Comparison of ENCODE assay signal across 24 mouse cellular contexts in genomic region chr6:88968842-88969241, GRCm38 (mm10).
DNase-seq lines count a peak whose midpoint lies in the region; ATAC-seq and TF ChIP-seq lines count a peak whose summit lies in the region.
"Had no signal": no experiment of that assay in that cellular context is flagged by ENCODE, and none has a peak within 500 bp of the region (broad histone marks: within the 10 kb centered on the region; RNA-seq: fewer than 3 reads in every experiment).

No protein-coding gene starts in this region.

- peaks cover 13% of the 10 kb centered on the region; the same call in 1 of the 2 replicates for H3K27me3 ChIP-seq in hindbrain, embryonic 10.5 days (ENCODE audit: insufficient read depth, poor library complexity, severe bottlenecking)
- no peaks in the 10 kb centered on the region for H3K27me3 ChIP-seq in hindbrain, postnatal 0 days (ENCODE audit: insufficient read depth, low read length)
- H3K27me3 ChIP-seq in limb, embryonic 13.5 days = no peaks in the 10 kb centered on the region
- no peaks in the 10 kb centered on the region for H3K27me3 ChIP-seq in limb, embryonic 10.5 days (ENCODE audit: low read depth, poor library complexity, severe bottlenecking)
- no peaks in the 10 kb centered on the region for H3K27me3 ChIP-seq in hindbrain, embryonic 16.5 days (replicated peaks; ENCODE audit: control insufficient read depth, insufficient read depth, low read length)
- H3K27me3 ChIP-seq: hindbrain, embryonic 15.5 days; limb, embryonic 12.5 days; lung, embryonic 15.5 days; neural tube, embryonic 15.5 days; stomach, embryonic 15.5 days had no signal

- no peak for DNase-seq in hindbrain, embryonic 10.5 days (ENCODE audit: low spot score)
- no peak for DNase-seq in hindbrain, postnatal 0 days (ENCODE audit: low spot score)
- DNase-seq in limb, embryonic 10.5 days (ENCODE audit: low spot score) = no peak
- peak; percentile 49 for DNase-seq in right cerebral cortex, postnatal 14 days
- no peak for DNase-seq in spleen, postnatal 14 days (ENCODE audit: low spot score in 2 of 2)
- DNase-seq: adrenal gland, postnatal 25 days; B cell, adult 2 months; cerebellum, adult 2 months; cerebellum, postnatal 36 days; gastrocnemius, adult 2 months; liver, embryonic 13.5 days; lung, postnatal 4 days; spleen, adult 18-20 months; thymus, adult 2 months had no signal

- TF ChIP-seq CTCF in hindbrain, postnatal 0 days (IDR thresholded peaks at IDR 0.05; ENCODE audit: low read depth) = no peak

- H3K36me3 ChIP-seq in hindbrain, embryonic 10.5 days = no peaks in the 10 kb centered on the region
- H3K36me3 ChIP-seq in hindbrain, postnatal 0 days (ENCODE audit: insufficient read depth, low read length) = no peaks in the 10 kb centered on the region
- no peaks in the 10 kb centered on the region for H3K36me3 ChIP-seq in limb, embryonic 13.5 days
- H3K36me3 ChIP-seq in limb, embryonic 10.5 days = no peaks in the 10 kb centered on the region
- no peaks in the 10 kb centered on the region for H3K36me3 ChIP-seq in hindbrain, embryonic 16.5 days (ENCODE audit: control insufficient read depth, insufficient read depth, low read length)
- H3K36me3 ChIP-seq: heart, embryonic 10.5 days; hindbrain, embryonic 15.5 days; limb, embryonic 12.5 days; liver, embryonic 13.5 days; lung, embryonic 15.5 days; neural tube, embryonic 15.5 days; stomach, embryonic 15.5 days had no signal

- H3K9me3 ChIP-seq in hindbrain, embryonic 10.5 days = no peaks in the 10 kb centered on the region
- no peaks in the 10 kb centered on the region for H3K9me3 ChIP-seq in hindbrain, postnatal 0 days (ENCODE audit: low read length)
- H3K9me3 ChIP-seq in limb, embryonic 13.5 days = no peaks in the 10 kb centered on the region
- no peaks in the 10 kb centered on the region for H3K9me3 ChIP-seq in limb, embryonic 10.5 days (replicated peaks)
- no peaks in the 10 kb centered on the region for H3K9me3 ChIP-seq in hindbrain, embryonic 16.5 days (ENCODE audit: control insufficient read depth, low read length)
- H3K9me3 ChIP-seq: heart, embryonic 10.5 days; hindbrain, embryonic 15.5 days; limb, embryonic 12.5 days; liver, embryonic 13.5 days; lung, embryonic 15.5 days; neural tube, embryonic 15.5 days; stomach, embryonic 15.5 days had no signal

- peaks cover 87% of the 10 kb centered on the region for H3K4me1 ChIP-seq in hindbrain, embryonic 10.5 days (replicated peaks)
- H3K4me1 ChIP-seq in hindbrain, postnatal 0 days (ENCODE audit: insufficient read depth, low read length) = peaks cover 15% of the 10 kb centered on the region; the same call in 1 of the 2 replicates
- no peaks in the 10 kb centered on the region for H3K4me1 ChIP-seq in limb, embryonic 13.5 days
- H3K4me1 ChIP-seq in limb, embryonic 10.5 days = peaks cover 6% of the 10 kb centered on the region; the same call in 1 of the 2 replicates
- peaks cover 20% of the 10 kb centered on the region for H3K4me1 ChIP-seq in hindbrain, embryonic 16.5 days (ENCODE audit: control insufficient read depth, insufficient read depth, low read depth, low read length)
- H3K4me1 ChIP-seq: limb, embryonic 12.5 days; liver, embryonic 13.5 days; lung, embryonic 15.5 days; stomach, embryonic 15.5 days had no signal

- H3K4me2 ChIP-seq in hindbrain, postnatal 0 days (ENCODE audit: low read depth, low read length) = no peak overlapping the region
- no peak overlapping the region for H3K4me2 ChIP-seq in limb, embryonic 13.5 days (replicated peaks)
- H3K4me2 ChIP-seq in hindbrain, embryonic 16.5 days (ENCODE audit: low read length) = no peak overlapping the region
- H3K4me2 ChIP-seq: hindbrain, embryonic 15.5 days; limb, embryonic 12.5 days; liver, embryonic 13.5 days; lung, embryonic 15.5 days; neural tube, embryonic 15.5 days; stomach, embryonic 15.5 days had no signal

- no peak for ATAC-seq in hindbrain, postnatal 0 days
- ATAC-seq in limb, embryonic 13.5 days (ENCODE audit: low FRiP score, low read depth) = 0 out of 2 replicates have a peak, but pooled peaks have one; percentile 16
- ATAC-seq in hindbrain, embryonic 16.5 days = 0 out of 2 replicates have a peak, but pooled peaks have one; percentile 13
- ATAC-seq: forebrain, embryonic 14.5 days; intestine, postnatal 0 days had no signal

- H3K9ac ChIP-seq in hindbrain, postnatal 0 days (replicated peaks; ENCODE audit: low read length) = no peak overlapping the region
- H3K9ac ChIP-seq in limb, embryonic 13.5 days = no peak overlapping the region
- H3K9ac ChIP-seq in hindbrain, embryonic 16.5 days (ENCODE audit: low read depth, low read length) = no peak overlapping the region
- H3K9ac ChIP-seq: hindbrain, embryonic 15.5 days; limb, embryonic 12.5 days; liver, embryonic 13.5 days; lung, embryonic 15.5 days; neural tube, embryonic 15.5 days; stomach, embryonic 15.5 days had no signal

- 47% methylated on average over 4 of the region's 4 CpGs for WGBS in hindbrain, embryonic 10.5 days
- 21% methylated on average over 4 of the region's 4 CpGs for WGBS in hindbrain, postnatal 0 days
- WGBS in limb, embryonic 13.5 days = 45% methylated on average over 4 of the region's 4 CpGs
- WGBS in limb, embryonic 10.5 days = 41% methylated on average over 4 of the region's 4 CpGs
- WGBS in hindbrain, embryonic 16.5 days = 28% methylated on average over 4 of the region's 4 CpGs

- peak overlapping the region; percentile 77 for H3K27ac ChIP-seq in hindbrain, embryonic 10.5 days
- no peak overlapping the region for H3K27ac ChIP-seq in hindbrain, postnatal 0 days
- no peak overlapping the region for H3K27ac ChIP-seq in limb, embryonic 13.5 days
- H3K27ac ChIP-seq in limb, embryonic 10.5 days = no peak overlapping the region
- H3K27ac ChIP-seq in hindbrain, embryonic 16.5 days (ENCODE audit: low read depth, low read length) = no peak overlapping the region
- H3K27ac ChIP-seq: gastrocnemius, adult 2 months; heart, embryonic 10.5 days; hindbrain, embryonic 15.5 days; limb, embryonic 12.5 days; liver, embryonic 13.5 days; lung, embryonic 15.5 days; neural tube, embryonic 15.5 days; stomach, embryonic 15.5 days had no signal

- H3K4me3 ChIP-seq in hindbrain, embryonic 10.5 days = no peak overlapping the region
- H3K4me3 ChIP-seq in hindbrain, postnatal 0 days (ENCODE audit: low read length) = no peak overlapping the region
- no peak overlapping the region for H3K4me3 ChIP-seq in limb, embryonic 13.5 days
- H3K4me3 ChIP-seq in limb, embryonic 10.5 days = no peak overlapping the region
- H3K4me3 ChIP-seq in hindbrain, embryonic 16.5 days (ENCODE audit: low read length) = no peak overlapping the region
- H3K4me3 ChIP-seq: gastrocnemius, adult 2 months; heart, embryonic 10.5 days; hindbrain, embryonic 15.5 days; limb, embryonic 12.5 days; liver, embryonic 13.5 days; lung, embryonic 15.5 days; neural tube, embryonic 15.5 days; stomach, embryonic 15.5 days had no signal
